ENCODE assay signal across 18 mouse cellular contexts in genomic region chr14:41278505-41278904, GRCm38 (mm10). TPM values are rescaled to one million over a fixed set of nuclear protein-coding genes. Genes with fewer than 3 reads are reported as not detected.
"Had no signal": no experiment of that assay in that cellular context is flagged by ENCODE, and none has a peak within 500 bp of the region (broad histone marks: within the 10 kb centered on the region; RNA-seq: fewer than 3 reads in every experiment).

Gene Gm2832, plus strand, starts transcription at chr14:41278805.

RNA-seq across cellular contexts. Expression of gene Gm2832, which starts in this region (rescaled TPM):
- polyA plus RNA-seq: heart, embryonic 10.5 days; heart, embryonic 11.5 days; heart, embryonic 12.5 days; heart, embryonic 13.5 days; heart, embryonic 14.5 days; heart, embryonic 15.5 days; heart, embryonic 16.5 days; heart, postnatal 0 days; hindbrain, embryonic 10.5 days; hindbrain, embryonic 11.5 days; hindbrain, embryonic 12.5 days; inflammation-experienced regulatory T-cells, adult 6 months; intestine, embryonic 16.5 days; intestine, postnatal 0 days; kidney, adult 2 months; kidney, embryonic 16.5 days; kidney, postnatal 0 days; large intestine, adult 2 months had no signal
